Mouse (Mus musculus): ENCODE data around the gene Proser3.

The Proser3 gene

DNA sequence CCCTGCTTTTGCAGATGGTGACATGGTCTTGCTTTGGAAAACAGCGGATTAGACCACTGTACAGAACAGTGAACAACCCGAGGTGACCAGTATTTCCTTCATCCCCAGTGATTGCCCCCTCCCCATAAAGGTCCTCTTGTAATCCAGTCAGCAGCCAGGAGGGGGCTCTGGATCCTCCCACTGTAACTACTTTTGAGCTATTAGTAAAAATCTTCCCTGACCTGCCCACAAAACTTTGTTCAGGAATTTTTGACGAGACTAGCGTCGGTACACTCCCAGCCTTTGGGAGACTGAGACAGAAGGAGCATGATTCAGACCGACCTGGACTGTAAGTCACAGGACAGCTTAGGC lies 61.2 kb downstream of the Proser3 start:
- in situ Hi-C loops (cut with MboI, MseI), result loop anchor here (5.0 kb wide), 1 partner anchor 126 kb away; no protein-coding TSS in a partner anchor

DNA sequence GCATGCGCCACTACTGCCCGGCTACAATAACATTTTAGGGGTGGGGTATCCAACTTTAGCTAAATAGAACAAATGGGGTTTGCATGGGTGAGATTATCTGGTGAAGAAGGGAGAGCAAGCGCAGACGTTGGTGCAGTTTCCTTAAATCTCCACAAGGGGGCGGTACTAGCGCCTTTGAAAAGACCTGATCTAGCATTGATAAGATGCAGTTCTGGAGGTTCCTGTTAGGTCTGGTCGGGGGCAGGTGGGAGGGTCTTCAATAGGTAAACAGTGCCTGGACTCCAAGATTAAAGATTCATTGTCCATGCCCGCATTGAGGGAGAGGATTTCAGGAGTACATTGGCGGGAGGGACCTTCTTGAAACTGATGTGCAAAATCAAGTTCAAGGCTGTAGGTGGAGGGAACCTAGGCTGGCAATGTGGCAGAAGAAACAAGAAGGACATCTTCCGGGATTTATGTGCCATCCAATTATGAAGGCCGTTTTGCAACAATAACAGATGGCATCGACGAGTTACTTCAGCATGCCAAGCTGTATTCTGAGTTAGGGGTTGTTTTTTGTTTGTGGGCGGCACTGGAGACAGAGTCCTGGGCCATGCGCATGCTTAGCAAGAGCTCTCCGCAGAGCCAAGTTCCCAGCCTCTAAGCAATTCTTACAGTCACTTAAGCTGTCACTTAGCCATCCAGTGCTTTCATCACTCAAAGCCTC lies 61.7 kb downstream of the Proser3 start:
- in situ Hi-C loops (cut with MboI, MseI), result loop anchor here (5.0 kb wide), 1 partner anchor 127 kb away; no protein-coding TSS in a partner anchor

Measured in regulatory T cell (primary cell).